Mouse (Mus musculus) G1E-ER4 (cell line): ENCODE measurements around the gene Hipk2. TPM values are rescaled to one million over a fixed set of nuclear protein-coding genes. Genes with fewer than 3 reads are reported as not detected.

Experiments used
- GATA1 ChIP-seq: IDR thresholded peaks from one replicate; pipeline ENCODE4 v1.8.0; 2012; ENCODE audit warnings: low read length, inconsistent platforms
- polyA plus RNA-seq: library from polyadenylated mRNA; stranded (reverse); fragments of >175 nt; gene quantifications from 2 replicates; pipeline ENCODE4 v1.2.3, GENCODE M21; 2012

Hipk2 gene
- polyA plus RNA-seq, 1 experiment = 40.6 TPM

DNA sequence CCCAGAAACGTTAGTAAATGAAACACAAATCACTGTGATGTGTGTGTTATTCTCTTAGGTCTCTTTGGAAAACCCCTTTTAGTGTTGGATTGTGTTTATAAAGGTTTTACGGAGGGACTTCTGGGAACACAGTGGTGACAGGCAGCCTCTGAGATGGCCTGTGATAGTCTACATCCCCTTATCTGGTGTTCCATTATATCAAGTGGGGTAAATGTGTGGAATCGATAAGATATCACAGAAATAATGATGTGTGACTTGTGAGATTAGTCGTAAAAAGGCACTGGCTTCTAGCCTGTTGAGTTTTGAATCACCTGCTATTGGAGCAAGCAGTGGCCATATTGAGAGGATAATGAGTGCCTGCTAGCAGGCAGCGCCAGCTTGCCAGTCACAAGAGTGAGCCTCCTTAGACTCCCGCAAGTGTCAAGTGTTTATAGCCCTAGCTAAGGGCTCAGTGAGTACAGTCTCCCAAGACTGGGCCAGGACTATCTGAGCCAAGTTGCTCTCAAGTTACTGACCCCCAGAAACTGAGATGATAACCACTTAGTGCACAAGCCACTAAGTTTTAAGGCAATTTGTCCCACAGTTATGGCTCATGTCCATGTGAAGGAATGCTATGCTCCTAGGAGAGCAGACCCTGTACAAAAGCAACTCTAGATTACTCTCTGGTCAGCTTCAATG, 113.2 kb downstream of the Hipk2 start:
- TF ChIP-seq GATA1 = peak; percentile 31

- no peak for TF ChIP-seq GATA1
Measured at GRCm38 (mm10) chr6:38762006-38762405, 114.0 kb downstream of the Hipk2 start.

DNA sequence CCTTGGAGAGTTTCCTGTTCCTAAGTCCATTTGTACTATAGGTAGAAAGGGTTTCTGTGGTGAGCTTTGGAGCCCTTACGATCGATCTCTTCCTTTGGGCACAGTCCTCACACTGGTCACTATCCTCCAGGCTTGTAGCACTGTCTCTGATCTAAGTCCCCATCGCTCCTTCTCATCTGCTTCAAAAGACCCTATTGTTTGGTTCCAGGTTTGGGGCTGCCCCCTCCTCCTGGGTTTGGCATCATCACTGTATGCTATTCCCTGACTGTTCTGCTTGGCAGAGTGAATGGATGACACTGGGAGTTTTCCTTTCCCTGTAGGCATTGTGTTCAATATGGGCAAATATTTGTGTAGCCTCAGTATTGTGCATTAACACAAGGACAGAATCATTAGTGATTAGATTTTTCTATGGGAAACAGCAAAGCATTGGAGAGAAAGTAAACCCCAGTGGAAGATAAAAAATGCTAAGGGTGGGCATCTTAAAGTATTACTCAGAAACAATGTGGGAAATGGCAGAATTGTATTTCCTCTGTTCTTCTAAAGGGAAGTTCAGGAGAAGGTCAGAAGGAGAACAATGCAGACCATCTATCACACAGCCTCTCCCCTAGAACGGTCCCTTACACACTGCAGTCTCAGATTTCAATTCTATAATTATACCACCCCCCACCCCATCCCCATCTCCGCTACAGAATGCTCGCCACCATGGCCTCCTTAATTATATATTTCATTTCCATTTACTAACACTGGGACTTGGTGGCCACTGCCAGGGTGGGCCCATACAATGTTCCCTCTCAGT, 114.9 kb downstream of the Hipk2 start:
- TF ChIP-seq GATA1 = no peak

GRCm38 (mm10) chr6:38759922-38760620, 115.9 kb downstream of the Hipk2 start:
- no peak for TF ChIP-seq GATA1

GRCm38 (mm10) chr6:38759186-38759585, 116.8 kb downstream of the Hipk2 start:
- TF ChIP-seq GATA1 = no peak

GRCm38 (mm10) chr6:38757597-38757996, 118.4 kb downstream of the Hipk2 start:
- TF ChIP-seq GATA1 = no peak

DNA sequence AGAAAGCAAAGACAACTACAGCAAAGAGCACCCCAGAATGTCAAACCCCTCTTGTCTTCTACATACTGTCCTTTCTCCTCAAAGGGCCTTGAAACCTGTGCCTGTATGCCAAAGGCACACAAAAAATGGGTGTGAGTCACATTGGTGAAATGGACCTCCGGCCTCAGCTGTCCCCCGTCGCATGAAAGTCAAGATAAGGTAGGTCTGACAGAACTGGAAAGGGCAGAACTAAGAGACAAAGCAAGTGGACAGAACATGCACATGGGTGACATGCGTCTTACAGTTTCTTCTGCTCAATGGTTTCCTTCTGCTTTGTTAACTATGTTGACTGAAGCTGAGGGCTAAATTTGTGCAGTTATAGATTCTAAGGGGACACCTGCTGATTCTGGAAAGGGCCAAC, 119.0 kb downstream of the Hipk2 start:
- TF ChIP-seq GATA1 = no peak

GRCm38 (mm10) chr6:38755961-38756360, 120.0 kb downstream of the Hipk2 start:
- no peak for TF ChIP-seq GATA1

GRCm38 (mm10) chr6:38755188-38755587, 120.8 kb downstream of the Hipk2 start:
- no peak for TF ChIP-seq GATA1

GRCm38 (mm10) chr6:38753729-38754128, 122.2 kb downstream of the Hipk2 start:
- no peak for TF ChIP-seq GATA1

DNA sequence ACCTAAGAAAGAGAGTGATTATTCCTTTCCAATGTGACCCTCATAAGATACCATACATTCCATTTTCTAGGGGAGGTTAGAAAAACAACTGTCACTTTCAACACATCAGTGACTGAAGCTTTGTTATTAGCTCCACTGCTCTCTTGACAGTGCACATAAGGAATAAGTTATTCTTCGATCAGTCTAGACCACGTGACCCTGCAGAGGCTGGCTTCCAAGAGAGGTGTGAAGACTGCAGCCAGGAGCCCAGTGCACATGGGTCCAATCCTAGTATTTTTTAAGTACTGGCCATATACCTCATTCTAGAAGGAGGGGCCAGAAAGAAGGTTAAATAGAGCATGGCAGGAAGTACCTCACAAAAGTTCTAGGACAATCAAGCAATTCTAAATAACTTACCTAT, 122.9 kb downstream of the Hipk2 start:
- no peak for TF ChIP-seq GATA1

DNA sequence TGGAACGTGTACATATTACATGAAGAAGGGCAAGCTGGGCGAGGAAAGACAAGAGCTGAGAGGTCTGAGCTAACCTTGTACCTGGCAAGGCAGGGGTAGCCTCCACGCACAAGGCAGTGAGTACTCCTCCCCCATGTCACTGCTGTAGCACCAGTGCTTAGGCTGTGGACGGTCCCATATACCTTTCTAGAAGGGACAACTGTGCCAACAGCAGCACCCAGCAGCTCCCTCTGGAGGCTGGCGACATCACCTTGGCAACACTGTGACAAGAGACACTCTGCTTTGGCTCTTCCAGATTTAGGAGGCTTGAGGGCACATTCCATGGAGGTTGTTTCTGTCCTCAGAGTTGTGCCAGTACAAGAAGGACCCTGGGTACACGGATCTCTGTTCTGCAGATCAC, 123.5 kb downstream of the Hipk2 start:
- no peak for TF ChIP-seq GATA1

DNA sequence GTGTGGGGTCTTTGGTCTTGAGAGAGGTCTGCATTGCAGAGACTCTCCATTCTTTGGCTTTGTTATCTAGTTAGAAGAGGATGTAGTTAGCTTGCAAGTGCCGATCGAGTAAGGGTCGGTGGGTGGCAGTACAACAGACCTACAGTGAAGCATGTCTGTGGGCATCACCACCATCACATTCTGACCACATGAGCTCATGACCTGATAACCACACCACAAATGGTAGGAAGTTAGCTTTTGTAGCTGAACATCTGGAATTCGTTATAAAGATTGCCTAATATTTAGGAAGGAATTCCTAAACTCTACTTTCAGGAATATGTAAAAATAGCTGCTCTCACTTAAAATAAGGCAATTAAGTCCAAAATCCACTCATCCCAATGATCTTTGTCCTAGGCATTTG, 127.9 kb downstream of the Hipk2 start:
- no peak for TF ChIP-seq GATA1

- no peak for TF ChIP-seq GATA1
Measured at GRCm38 (mm10) chr6:38743351-38743750, 132.6 kb downstream of the Hipk2 start.

DNA sequence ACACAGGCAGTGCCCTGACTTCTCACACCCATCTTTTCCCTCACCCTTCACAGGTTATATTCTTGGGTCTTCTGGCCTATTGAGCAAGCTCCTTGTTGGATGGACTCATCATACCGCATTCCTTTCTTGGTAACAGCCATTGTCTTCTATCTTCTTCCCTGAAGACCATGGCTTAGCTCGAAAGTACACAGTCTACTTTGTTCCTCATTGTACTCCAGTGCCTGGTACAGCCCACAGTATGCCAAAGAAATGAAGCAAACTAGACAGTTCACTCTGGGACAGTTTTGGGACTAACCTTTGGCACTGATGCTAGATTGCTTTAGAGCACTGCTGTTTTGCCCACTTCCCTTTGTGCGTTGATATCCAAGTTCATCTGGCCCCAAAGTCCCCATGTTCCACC, 133.5 kb downstream of the Hipk2 start:
- TF ChIP-seq GATA1 = no peak

GRCm38 (mm10) chr6:38741024-38741423, 134.9 kb downstream of the Hipk2 start:
- TF ChIP-seq GATA1 = no peak
